Mouse (Mus musculus) olfactory bulb, adult 2 months (tissue): ENCODE results near the gene Vwa7.
"Not testable (repeated sequence)": the region's sequence is repeated elsewhere in the genome, so short reads cannot be mapped to it uniquely, and the experiment has no call there.

Source experiments
- CTCF ChIP-seq: fragments of 200-500 bp; IDR thresholded peaks from 2 replicates; pipeline ENCODE4 v1.5.1; 2012; ENCODE audit warnings: low read depth, mild to moderate bottlenecking, low read length, moderate library complexity; ENCODE audit not compliant: insufficient read depth
- POLR2A ChIP-seq: fragments of 200-500 bp; IDR thresholded peaks from 2 replicates; pipeline ENCODE4 v1.6.1; 2012; ENCODE audit warnings: mild to moderate bottlenecking, low read depth, low read length, moderate library complexity; ENCODE audit not compliant: insufficient read depth

- TF ChIP-seq CTCF, POLR2A: not testable (repeated sequence)
Measured at GRCm38 (mm10) chr17:34995192-34995591, 21.2 kb upstream of the Vwa7 start.
